Mouse (Mus musculus) lung, postnatal 36 days (tissue): ENCODE measurements around the gene Gpat3.
A peak's percentile ranks its signal among the peaks of the same experiment; 100 is the strongest.

Experiments
- DNase-seq: peaks from one replicate; pipeline ENCODE4 v3.0.0; 2022; ENCODE audit warnings: mixed read lengths

Gene Gpat3

GRCm38 (mm10) chr5:100861140-100861539 lies 15.6 kb downstream of the Gpat3 start:
- no peak for DNase-seq

GRCm38 (mm10) chr5:100861811-100862210 lies 16.3 kb downstream of the Gpat3 start:
- DNase-seq = peak; percentile 43

- DNase-seq = no peak
These were observed 17.6 kb downstream of the Gpat3 start for GRCm38 (mm10) chr5:100863091-100863490.

GRCm38 (mm10) chr5:100864438-100864837 lies 18.9 kb downstream of the Gpat3 start:
- DNase-seq = no peak

GRCm38 (mm10) chr5:100866183-100866582 lies 20.7 kb downstream of the Gpat3 start:
- DNase-seq = no peak

- no peak for DNase-seq
These were observed 23.8 kb downstream of the Gpat3 start for GRCm38 (mm10) chr5:100869197-100869895.

- DNase-seq = peak; percentile 54
These were observed 26.5 kb downstream of the Gpat3 start for GRCm38 (mm10) chr5:100871987-100872386.

GRCm38 (mm10) chr5:100874721-100875120 lies 29.2 kb downstream of the Gpat3 start:
- DNase-seq = no peak

- DNase-seq = no peak
These were observed 29.7 kb downstream of the Gpat3 start for GRCm38 (mm10) chr5:100875180-100875579.

- no peak for DNase-seq
These were observed 31.5 kb downstream of the Gpat3 start for GRCm38 (mm10) chr5:100877021-100877420.

- no peak for DNase-seq
These were observed 39.7 kb downstream of the Gpat3 start for GRCm38 (mm10) chr5:100885216-100885615.

GRCm38 (mm10) chr5:100886331-100886988 lies 40.9 kb downstream of the Gpat3 start:
- DNase-seq = no peak

- DNase-seq = no peak
These were observed 50.7 kb downstream of the Gpat3 start for GRCm38 (mm10) chr5:100896199-100896598.

- no peak for DNase-seq
These were observed 54.4 kb downstream of the Gpat3 start for GRCm38 (mm10) chr5:100899745-100900489.

- no peak for DNase-seq
These were observed 55.5 kb downstream of the Gpat3 start for GRCm38 (mm10) chr5:100901046-100901445.

- no peak for DNase-seq
These were observed 63.0 kb downstream of the Gpat3 start for GRCm38 (mm10) chr5:100908478-100908877.

GRCm38 (mm10) chr5:100908901-100909300 lies 63.4 kb downstream of the Gpat3 start:
- no peak for DNase-seq

GRCm38 (mm10) chr5:100909691-100910090 lies 64.2 kb downstream of the Gpat3 start:
- no peak for DNase-seq

- DNase-seq = no peak
These were observed 66.1 kb downstream of the Gpat3 start for GRCm38 (mm10) chr5:100911502-100912097.

- peak; percentile 44 for DNase-seq
These were observed 66.9 kb downstream of the Gpat3 start for GRCm38 (mm10) chr5:100912366-100912765.

GRCm38 (mm10) chr5:100913274-100913673 lies 67.8 kb downstream of the Gpat3 start:
- DNase-seq = no peak

GRCm38 (mm10) chr5:100914989-100915388 lies 69.5 kb downstream of the Gpat3 start:
- DNase-seq = peak; percentile 61

GRCm38 (mm10) chr5:100915411-100915810 lies 69.9 kb downstream of the Gpat3 start:
- DNase-seq = no peak
